Mouse (Mus musculus) embryo, embryonic 11.5 days (tissue): ENCODE measurements around the gene Matn4.

Source experiments
- DNase-seq: peaks from one replicate; pipeline ENCODE4 v3.0.0-alpha.2; 2012; ENCODE audit warnings: low read depth, low spot score

The Matn4 gene

DNA sequence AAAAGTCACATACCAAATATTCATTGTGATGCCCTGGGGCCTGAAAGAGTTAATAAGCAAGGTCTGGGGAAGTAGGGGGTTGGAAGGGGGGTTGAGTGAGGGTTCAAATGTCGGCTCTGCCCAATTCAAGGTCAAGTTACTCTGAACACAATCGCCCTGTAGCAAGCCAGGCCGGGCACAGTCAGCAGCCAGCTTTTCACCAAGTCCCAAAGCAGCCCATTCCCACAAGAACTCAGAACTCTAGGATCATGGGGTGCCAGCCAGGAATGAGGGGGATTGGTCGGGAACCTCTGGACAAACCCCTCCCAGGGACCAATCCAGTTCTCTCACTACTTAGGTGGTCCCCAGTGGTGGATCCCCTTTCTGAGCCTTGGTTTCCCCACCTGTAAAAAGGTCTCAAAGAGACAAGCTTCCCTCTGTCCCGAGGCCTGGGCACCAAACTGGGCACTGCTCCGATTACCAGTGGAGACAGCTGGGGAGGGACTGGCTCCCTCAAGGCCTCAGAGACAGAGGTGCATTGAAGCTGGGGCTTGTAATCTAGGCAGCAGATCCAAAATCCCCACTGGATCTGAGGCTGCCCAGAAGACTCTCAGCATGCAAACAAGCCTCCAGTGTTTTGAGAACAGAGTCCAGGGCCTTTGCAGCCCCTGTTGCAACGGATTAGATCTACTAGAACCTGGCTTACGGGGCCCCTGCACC, 31.4 kb upstream of the Matn4 start:
- DNase-seq, result no peak

DNA sequence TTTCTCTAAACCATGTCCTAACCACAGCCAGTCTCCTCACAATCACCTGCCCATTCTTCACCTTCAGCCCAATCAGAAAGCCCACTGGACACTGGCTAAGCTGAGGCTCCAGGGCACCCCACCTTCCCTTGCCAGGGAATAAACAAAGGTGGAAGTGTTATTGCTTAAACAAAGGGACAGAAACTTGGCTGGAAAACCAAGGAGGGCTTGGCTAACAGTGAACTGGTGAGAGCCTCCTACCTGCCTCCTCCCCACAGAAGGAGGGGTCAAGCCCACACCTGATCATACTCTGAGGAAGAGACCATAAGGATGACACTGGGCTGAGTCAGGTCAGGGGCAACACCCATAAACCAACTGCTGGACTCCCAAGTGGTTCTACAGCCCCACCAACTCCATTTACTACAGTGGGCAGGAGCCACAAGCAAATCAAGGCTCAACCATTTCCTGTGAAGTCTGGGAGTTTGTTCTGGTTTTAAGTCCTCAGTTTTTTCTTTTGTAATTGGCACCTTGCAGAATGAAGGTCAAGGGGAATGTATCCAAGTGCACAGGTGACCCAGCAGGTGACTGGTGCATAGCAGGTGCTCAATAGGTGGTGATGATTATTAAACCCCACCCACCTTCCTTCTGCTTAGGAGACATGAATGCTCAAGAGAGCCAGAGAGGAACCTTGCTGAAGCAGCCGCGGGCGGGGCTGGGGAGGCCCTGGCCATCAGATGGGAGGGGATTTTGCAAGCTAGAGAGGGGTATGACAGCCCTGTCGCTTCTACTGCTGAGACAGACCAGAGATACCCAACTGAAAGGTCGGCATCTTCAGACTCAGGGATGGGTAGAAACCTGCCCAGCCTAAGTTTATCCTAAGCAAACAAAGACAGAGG, 30.5 kb upstream of the Matn4 start:
- DNase-seq, result no peak

- no peak for DNase-seq
Measured at GRCm38 (mm10) chr2:164434681-164435080, 29.7 kb upstream of the Matn4 start.

- no peak for DNase-seq
Measured at GRCm38 (mm10) chr2:164433278-164433895, 28.4 kb upstream of the Matn4 start.

GRCm38 (mm10) chr2:164432541-164433191, 27.7 kb upstream of the Matn4 start:
- no peak for DNase-seq

DNA sequence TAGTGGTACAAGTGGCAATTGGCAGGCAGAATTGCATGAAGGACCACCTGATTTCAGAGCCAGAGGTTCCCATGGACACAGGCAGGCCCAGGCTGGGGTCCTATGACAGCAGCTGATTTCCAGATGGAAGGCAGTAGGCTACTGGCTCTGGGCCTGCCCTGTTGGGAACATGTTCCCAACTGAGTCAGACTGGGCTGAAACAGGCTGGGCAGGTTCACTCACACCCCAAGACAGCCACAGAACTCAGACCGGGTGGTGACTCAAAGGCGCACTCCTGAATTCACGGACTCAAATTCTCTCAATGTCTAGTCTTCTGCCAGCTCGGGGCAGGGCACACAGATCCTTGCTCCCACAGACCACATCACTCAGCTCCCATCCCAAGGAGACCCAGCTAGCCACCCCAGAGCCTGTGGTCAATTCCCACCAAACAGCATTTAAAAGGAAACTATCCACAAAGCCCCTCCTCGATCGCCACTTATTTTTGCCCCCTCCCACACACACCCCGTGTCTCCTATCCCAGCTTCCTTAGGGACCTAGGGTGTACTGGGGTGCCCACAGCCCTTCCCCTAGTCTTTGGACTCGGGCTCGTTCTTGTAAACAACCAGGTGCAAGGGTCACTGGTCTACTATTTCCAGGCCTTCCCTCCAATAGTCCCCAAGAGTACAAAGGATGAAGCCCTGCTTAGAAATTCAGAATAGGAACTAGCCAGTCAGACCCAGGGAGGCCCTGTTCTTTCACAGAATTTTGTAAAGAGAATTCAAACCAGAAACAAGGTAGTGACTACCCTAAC, 26.9 kb upstream of the Matn4 start:
- DNase-seq, result no peak

DNA sequence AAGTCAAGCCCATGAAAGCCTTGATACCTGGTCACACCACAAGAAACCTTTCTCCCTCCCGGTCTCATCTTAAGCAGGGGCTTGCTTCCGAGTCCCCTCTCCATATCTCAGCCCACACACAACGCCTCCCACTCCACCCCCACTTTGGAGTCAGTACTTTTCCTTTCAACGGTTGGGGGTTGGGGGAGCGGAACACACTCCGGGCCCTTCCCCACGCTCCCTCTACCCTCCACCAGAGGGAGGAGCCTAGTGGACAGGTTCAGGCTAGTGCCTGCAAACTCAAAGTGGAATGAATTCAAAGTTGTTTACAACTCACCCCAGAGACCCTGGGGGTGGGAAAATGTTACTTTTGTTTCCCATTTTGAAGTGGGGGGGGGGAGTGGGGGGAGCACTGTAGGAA, 25.7 kb upstream of the Matn4 start:
- DNase-seq, result no peak

DNA sequence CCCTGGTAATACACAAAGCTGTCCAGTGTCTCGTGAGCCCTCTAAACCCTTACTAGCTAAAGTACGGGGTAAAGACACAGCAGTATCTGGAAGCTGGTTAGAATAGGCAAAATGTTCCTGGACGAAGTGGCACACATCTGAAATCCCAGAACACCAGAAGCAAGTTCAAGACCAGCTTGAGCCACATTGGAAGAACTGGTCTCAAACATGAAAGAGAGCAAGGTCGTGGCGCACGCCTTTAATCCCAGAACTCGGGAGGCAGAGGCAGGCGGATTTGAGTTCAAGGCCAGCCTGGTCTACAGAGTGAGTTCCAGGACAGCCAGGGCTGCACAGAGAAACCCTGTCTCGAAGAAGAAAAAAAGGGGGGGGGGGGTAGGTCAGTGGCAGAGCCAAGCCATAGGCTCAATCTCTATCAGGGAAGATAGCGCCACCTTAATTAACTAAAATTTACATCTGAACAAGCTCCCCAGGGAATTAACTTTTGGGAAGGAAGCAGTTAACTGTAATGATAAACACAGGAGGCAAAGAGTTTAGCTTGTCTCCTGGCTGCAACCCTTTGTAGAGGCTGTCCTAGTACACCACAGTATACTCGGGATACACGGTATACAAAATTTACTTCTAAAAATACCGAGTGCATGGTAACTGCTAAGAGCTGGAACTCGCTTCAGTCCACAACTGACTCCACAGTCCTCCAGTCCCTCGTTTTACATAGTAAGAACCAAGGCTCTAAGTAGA, 25.1 kb upstream of the Matn4 start:
- DNase-seq, result no peak

DNA sequence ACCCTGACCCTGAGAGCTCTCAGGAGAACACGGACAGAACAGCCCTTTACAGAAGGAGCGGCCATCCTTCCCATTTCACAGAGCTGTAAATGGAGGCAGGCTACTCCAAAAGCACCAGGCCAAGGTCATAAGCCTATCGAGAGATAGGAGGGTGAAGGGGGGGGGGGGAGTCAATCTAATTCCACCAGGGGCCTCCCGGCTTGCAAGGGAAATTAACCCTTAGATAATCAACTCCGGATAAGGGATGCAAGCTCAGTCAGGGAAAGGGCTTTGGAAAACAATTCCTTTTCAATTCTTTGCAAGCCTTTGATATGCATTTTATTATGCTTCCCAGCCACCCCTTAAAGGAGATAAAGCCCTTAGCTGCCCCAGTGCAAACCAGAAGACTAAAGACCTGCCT, 23.5 kb upstream of the Matn4 start:
- no peak for DNase-seq

GRCm38 (mm10) chr2:164426952-164427351, 22.0 kb upstream of the Matn4 start:
- DNase-seq, result no peak

- DNase-seq, result no peak
Measured at GRCm38 (mm10) chr2:164426121-164426520, 21.2 kb upstream of the Matn4 start.

DNA sequence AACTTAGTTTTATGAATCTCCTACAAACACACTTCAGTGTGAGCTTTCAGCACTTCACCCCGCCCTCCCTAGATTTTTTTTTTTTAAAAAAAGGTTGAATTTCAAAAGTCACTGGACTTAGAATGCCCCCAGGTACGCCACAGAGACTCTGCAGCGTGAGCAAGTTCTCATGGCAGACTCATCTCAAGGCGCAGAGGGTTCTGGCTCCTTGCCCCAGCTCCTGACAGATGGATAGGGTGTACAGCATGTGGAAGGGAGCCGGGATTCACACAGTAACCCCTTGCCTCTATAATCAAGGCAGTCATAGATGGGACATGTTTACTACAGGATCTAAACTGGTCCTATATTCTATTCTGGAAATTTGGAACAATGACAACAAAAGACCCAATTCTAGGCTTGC, 20.4 kb upstream of the Matn4 start:
- DNase-seq, result no peak

DNA sequence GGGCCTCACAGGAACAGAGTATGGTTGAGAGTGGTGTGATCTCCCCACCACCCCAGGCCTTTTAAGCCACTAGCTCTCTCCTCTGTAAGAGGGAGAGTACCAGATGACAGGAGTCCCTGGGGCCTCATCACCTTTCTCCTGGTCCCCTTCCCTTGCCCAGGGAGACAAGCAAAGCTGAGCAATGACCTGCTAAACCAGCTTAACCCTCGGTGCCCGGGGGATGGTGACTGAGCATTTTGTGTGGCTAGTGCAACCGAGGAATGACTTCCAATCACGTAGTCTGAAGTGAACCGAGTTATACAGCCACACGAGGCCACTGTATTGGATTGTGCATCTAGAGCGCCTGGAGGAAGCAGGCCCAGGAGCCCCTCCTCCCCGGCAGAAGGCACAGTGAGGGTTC, 19.4 kb upstream of the Matn4 start:
- DNase-seq, result no peak

DNA sequence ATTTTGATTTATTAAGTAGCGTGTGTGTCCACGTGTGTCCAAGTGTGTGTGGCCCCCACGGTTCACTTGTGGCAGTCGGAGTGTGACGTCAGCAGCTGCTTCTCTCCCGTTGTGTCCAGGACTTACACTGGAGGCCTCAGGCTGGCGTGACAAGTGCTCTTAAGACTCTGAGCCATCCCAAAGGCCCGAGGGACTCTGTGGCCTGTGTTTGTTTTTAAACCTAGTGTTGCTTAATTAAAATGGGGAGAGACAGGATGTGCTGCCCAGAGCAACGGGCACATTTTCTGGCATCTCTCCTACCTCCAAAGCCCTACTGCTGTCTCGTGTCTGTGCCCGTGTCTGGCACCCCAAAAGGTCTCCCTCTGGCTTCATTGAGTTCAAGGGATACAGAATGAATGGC, 18.5 kb upstream of the Matn4 start:
- no peak for DNase-seq

DNA sequence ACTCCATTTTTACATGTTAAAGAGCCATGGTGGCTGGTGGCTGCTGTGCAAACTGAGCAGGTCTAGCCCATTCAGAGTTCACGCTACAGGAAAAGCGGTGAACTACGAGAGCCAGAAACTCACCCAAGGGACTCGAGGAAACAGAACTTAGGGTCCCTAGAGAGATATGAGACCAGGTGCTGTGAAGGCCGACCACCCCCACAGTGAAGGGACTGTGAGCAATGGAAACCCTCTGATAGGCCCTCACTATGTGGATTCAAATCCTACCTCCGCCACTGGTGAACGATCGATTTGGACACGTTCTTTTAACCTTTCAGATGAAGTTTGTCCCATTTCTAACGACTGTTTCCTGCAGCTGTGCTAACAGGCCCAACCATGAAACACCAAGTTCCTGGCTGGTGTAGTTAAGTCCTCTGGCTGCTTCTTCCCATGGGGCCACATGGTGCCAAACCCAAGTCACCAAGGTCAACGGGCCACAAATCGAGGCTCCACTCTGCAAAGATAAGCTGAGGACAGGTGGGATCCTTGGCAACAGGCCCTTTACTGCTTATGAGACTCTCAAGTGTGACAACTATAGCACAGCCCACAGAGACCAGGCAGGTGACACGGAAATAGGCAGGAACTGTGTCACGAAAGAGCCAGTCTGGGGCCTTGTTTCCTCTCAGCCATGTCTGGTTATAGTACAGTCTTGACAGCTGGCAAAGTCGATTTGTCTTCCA, 17.9 kb upstream of the Matn4 start:
- no peak for DNase-seq

DNA sequence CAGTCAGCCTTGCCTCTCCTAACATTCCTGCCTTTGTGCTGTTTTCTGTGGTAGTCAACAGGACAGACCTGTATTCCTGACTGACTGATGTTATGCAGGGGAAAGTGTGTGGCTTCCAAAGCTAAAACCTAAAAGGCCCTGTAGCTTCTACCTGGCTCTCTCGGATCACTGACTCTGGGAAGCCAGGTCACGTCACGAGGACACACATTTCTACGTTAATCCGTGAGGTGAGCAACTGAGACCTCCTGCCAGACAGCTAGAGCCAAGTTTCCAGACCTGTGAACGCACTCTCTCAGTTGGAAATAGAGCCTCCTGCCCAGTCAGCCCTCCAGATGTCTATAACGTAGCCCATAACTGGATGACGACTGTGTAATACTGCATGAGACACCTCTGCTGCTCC, 17.0 kb upstream of the Matn4 start:
- no peak for DNase-seq

DNA sequence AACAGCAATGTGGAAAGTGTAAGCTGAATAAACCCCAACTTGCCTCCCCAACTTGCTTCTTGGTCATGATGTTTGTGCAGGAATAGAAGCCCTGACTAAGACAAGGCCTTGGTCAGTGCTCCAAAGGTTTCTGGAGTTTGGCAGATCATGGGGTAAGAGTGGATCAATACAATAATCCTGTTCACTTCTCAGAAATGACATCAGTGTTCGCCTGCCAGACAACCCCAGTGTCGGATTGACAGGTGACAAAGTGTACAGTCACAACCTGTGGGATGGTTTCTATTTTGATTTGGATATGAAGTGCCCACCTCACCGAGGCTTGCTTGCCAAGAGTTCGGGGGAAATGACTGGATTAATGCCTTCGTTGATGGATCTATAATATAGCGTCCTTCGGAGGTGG, 16.3 kb upstream of the Matn4 start:
- DNase-seq, result no peak

- no peak for DNase-seq
Measured at GRCm38 (mm10) chr2:164419489-164419888, 14.5 kb upstream of the Matn4 start.

GRCm38 (mm10) chr2:164418308-164418875, 13.4 kb upstream of the Matn4 start:
- no peak for DNase-seq

DNA sequence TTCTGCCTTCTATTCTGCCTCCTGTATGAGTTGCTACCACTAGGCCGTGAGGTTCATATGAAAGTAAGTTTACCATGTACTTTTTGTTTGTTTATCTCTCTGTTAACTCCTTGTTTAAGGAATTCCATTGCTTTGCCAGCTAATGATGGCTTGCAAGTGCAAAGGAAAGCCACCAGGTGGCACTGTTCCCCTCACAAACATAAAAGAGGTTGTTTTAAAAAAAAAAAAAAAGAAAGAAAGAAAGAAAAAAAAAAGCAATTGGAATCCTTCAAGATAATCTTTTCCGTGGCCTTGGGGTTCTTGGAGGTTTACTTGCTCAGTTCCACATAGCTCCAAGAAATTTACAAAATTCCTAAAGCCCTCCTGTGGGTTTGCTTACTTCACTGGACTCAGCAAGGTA, 12.2 kb upstream of the Matn4 start:
- no peak for DNase-seq
